Mouse (Mus musculus) heart, postnatal 4 days (tissue): Measurements from ENCODE around the gene Gm19935. TPM values are rescaled to one million over a fixed set of nuclear protein-coding genes. Genes with fewer than 3 reads are reported as not detected.

ENCODE experiments used
- DNase-seq: peaks from one replicate; pipeline ENCODE4 v3.0.0; 2021
- total RNA-seq, 2 experiments: library from RNA; stranded (reverse); gene quantifications; 2 replicates each; pipeline ENCODE4 v1.2.3; 2021

Gene Gm19935
- total RNA-seq = not detected

- no peak for DNase-seq
Observed at GRCm38 (mm10) chr8:90817293-90817692, at the start of gene Gm19935. TSS of gene Gm19935 (minus strand) at chr8:90817393.

- peak; percentile 81 for DNase-seq
Observed at GRCm38 (mm10) chr8:90862038-90862437, 44.8 kb upstream of the Gm19935 start.

DNA sequence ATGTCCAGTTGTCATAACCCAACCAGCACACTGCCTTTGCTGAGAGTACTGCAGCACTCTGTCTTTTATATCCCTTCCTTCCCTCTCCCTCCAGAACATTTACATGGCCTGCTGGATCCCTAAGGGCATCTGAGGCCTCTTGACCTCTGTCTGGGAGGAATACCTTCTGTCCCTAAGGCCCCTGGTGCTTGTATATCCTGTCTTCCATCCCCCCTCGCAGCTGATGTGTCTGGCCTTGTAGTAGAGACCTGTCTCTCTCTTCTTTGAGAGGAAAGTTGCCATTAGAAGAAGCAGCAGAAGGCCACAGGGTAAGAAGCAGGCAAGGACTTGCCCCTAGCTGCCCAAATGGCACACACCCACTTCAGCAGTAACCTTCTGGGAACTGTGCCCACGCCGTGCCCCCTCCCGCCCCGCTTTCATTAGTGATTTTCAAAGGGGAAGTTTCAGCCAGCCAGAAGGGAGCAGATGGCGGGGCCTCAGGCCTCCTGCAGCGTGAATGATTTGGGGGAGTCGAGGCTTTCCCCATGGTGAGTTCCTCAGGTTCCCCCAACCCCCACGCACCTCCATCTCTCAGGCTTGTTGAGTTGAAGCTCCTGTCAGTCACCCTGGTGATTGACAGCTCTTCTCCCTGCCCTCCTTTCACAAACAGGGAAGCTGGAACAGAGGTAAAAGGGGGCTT, 44.2 kb upstream of the Gm19935 start:
- peak; percentile 42 for DNase-seq

DNA sequence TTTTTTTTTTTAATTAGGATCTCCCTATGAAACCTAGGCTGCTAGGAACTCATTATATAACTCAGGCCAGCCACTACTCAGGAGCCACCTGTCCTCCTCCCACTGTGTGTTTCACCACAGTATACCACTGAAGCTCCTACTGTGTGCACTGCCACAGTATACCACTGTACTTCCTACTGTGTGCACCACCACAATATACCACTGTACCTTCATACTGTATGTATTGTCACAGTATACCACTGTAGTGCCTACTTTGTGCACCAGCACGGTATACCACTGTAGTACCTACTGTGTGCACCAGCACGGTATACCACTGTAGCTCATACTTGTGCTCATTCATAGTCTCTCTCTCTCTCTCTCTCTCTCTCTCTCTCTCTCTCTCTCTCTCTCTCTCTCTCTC, 40.9 kb upstream of the Gm19935 start:
- DNase-seq = no peak

GRCm38 (mm10) chr8:90856952-90857351, 39.8 kb upstream of the Gm19935 start:
- no peak for DNase-seq

GRCm38 (mm10) chr8:90856171-90856570, 39.0 kb upstream of the Gm19935 start:
- DNase-seq = no peak

- DNase-seq = peak; percentile 42
Observed at GRCm38 (mm10) chr8:90854671-90855161, 37.5 kb upstream of the Gm19935 start.

DNA sequence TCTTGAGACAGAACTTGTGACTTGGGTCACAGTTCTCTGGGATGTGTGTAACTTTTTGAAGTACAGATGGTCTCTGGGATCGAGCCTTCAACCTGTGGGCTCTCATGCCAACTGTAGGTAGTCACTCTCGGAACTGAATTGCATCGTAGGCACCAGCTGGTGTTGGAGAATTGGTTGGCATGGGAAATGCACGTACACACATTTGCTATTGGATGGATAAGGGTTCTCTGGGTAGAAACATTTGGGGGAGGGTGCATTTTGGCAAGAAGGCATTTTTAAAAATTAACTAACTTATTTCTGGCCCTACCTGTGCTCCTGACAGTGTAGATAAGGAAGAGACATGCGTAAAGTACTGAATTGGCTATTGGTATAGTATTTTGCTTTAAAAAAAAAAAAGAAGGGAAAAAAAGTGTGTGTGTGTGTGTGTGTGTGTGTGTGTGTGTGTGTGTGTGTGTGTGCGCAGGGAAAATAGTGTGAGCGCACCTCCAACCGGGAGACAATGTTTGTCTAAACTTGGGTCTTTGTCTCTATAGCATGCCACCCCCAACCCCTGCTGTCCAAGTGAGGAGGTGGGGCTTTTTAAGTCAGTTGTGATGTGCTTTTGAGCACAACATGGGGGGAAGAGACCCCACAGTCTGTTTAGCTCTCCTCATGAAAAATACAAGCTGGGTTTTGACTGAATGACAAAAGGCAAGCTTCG, 36.9 kb upstream of the Gm19935 start:
- DNase-seq = no peak

- no peak for DNase-seq
Observed at GRCm38 (mm10) chr8:90851544-90851943, 34.4 kb upstream of the Gm19935 start.

GRCm38 (mm10) chr8:90849462-90850050, 32.4 kb upstream of the Gm19935 start:
- DNase-seq = no peak

DNA sequence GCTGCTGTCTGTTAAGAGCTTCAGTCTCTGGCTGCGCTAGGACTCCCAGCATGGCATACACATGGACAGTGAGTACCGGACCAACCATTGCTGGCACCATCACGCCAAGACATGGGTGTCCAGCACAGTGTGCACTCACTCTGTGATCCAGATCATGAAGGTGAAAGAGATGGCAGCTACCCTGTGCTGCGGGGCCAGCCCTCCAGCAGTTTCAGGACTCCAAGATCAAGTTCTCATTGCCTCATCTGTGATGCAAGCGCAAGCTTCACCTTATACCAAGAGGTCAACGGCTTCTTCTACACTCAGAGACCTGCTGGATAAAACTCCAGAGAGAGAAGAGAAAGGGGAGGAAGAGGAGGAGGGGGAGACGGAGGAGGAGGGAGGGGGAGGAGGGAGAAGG, 30.8 kb upstream of the Gm19935 start:
- DNase-seq = no peak

- no peak for DNase-seq
Observed at GRCm38 (mm10) chr8:90844179-90844967, 27.2 kb upstream of the Gm19935 start.

- no peak for DNase-seq
Observed at GRCm38 (mm10) chr8:90843127-90843526, 25.9 kb upstream of the Gm19935 start.

- peak; percentile 26 for DNase-seq
Observed at GRCm38 (mm10) chr8:90841321-90841720, 24.1 kb upstream of the Gm19935 start.

GRCm38 (mm10) chr8:90839725-90840714, 22.8 kb upstream of the Gm19935 start:
- DNase-seq = no peak

DNA sequence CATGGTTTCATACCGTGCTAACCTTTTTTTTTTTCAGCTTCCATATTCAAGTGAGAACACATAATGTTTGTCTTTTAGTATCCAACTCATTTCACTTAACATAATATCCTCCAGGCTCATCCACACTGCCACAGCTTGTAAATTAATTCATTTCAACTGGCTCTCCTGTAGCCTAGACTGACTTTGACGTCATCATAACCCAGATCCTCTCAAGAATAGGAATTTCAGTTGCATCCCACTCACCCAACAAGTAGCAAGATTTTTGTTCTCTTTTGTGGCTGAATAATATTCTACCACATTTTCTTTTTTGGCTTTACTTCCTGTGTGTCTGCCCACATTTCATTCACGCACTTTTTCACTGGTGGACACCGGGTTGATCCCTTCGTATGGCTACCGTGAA, 20.2 kb upstream of the Gm19935 start:
- DNase-seq = no peak

DNA sequence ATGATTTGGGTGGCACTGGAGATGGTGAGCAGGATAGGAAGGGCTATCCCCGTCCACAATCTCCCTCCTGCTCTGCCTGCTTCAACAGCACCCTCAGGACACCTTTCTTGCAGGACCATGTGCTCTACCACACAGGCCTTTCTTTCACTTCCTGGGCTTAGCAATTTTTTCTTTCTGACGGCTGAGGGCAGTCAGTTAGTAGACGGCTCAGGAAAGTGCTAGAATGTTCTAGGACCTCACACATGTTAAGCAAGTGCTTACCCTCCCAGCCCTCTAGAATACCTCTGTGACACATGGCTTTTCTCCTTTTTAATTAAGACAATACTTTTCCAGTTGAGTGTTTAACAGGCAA, 17.1 kb upstream of the Gm19935 start:
- DNase-seq = no peak

- no peak for DNase-seq
Observed at GRCm38 (mm10) chr8:90833628-90834320, 16.6 kb upstream of the Gm19935 start.

DNA sequence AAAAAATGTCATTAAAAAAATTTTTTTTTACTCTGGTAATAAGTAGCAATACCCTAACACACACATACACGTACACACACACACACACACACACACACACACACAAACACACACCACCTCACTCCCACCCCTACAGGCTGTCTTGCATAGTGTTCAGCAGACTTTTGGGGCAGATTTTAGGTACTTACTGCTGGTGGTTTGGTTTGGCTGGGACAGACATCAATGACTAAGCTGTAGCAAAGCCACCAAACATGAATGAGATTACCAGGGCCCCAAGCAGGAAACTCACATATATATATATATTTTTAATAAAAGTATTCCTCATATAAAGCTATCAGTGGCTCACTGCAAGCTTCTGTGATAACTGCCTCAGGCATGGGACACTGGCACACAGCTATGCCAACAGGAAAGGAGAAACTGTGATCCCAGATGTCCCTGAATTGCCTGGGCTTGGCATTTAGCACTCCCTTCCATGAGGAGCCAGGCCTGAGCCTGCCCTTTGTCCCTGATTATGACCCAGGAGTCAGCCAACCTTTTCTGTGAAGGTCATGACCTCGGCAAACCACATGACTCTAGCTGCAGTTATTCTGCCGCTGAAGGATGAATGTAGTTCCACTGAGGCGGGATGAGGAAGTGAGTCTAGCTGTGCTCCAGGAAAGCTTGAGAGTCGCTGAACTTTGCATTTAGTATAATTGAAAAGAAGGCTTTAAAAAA, 15.5 kb upstream of the Gm19935 start:
- DNase-seq = no peak

GRCm38 (mm10) chr8:90830980-90831379, 13.8 kb upstream of the Gm19935 start:
- DNase-seq = no peak
